Mouse (Mus musculus) kidney, adult 2 months (tissue): ENCODE results near the gene Ipo4.

ENCODE experiments used
- CTCF ChIP-seq: fragments of 200-500 bp; conservative IDR thresholded peaks from 2 replicates; pipeline ENCODE4 v1.5.1; 2011; ENCODE audit warnings: low read depth, mild to moderate bottlenecking, control low read depth, low read length, moderate library complexity, mixed read lengths; ENCODE audit not compliant: insufficient read depth, insufficient read length
- POLR2A ChIP-seq: fragments of 200-500 bp; IDR thresholded peaks from one replicate; pipeline ENCODE4 v1.6.1; 2011; ENCODE audit warnings: low read depth, low read length, control low read depth

DNA sequence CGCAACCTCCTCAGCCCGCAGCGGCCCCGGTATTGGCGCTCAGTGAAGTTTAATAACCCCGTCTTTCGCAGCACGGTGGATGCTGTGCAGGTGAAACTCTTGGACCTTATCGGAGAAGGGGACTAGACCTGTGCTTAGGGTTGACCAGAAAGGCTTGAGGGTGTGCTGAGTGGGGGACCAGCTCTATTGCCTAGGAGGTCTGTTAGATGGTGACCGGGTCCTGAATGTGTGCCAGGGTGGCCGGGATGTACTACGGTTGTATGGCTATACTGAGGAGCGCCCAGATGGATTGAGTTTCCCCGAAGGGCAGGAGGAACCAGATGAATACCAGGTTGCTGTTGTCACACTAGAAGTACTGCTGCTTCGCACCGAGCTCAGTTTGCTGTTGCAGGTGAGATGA is 43.5 kb downstream of the Ipo4 start:
- TF ChIP-seq CTCF (no peak), POLR2A (no peak)
